Mouse (Mus musculus): Measurements from ENCODE around the gene Sdha. TPM values are rescaled to one million over a fixed set of nuclear protein-coding genes. Genes with fewer than 3 reads are reported as not detected.

The Sdha gene
- polyA plus RNA-seq, 1 experiment = 85.4 TPM

DNA sequence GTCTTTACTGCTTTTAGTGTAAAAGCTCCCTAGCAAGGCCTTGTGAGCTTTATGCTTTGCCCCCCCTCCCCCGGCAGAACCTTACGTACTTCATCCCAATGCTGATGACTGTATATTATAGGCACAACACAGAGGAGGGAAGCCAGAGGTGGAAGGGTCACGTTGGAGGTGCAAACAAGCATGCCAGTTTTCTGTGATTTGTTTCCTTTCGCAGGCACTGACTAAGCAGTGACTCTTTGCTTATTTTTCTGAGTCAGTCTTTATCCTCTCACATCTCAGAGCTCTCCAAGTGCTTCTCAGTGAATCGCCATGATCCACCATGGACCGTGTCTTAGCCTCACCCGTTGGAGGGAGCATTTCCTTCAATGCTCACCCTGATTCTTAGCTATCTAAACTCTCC, 53.7 kb downstream of the Sdha start:
- H3K4me3 ChIP-seq (replicated peaks; ENCODE audit: control insufficient read depth, low read depth, low read length) = no peak overlapping the region
- WGBS = 75% methylated on average over 7 of the region's 7 CpGs
- TF ChIP-seq POLR2A (IDR thresholded peaks at IDR 0.05; ENCODE audit: borderline replicate concordance, control insufficient read depth, low read depth, low read length) (no peak), CTCF (IDR thresholded peaks at IDR 0.05; ENCODE audit: control insufficient read depth, insufficient read depth, low read length) (no peak)

GRCm38 (mm10) chr13:74292167-74292566, 57.9 kb downstream of the Sdha start, which contains the start of gene Ahrr:
Ahrr (minus strand) TSS chr13:74292331.
- Histone ChIP-seq H3K4me1 (ENCODE audit: control insufficient read depth, insufficient read depth, low read length) (no peaks in the 10 kb centered on the region), H3K4me3 (replicated peaks; ENCODE audit: control insufficient read depth, low read depth, low read length) (no peak within 1 kb of the TSS), H3K27ac (ENCODE audit: control insufficient read depth, insufficient read depth, low read depth, low read length, poor library complexity) (no peak within 1 kb of the TSS)
- 3% methylated on average over 27 of the region's 27 CpGs for WGBS
- TF ChIP-seq CTCF (IDR thresholded peaks at IDR 0.05; ENCODE audit: control insufficient read depth, insufficient read depth, low read length) (0 out of 2 replicates have a peak, but pooled peaks have one; percentile 5), POLR2A (IDR thresholded peaks at IDR 0.05; ENCODE audit: borderline replicate concordance, control insufficient read depth, low read depth, low read length) (no peak)

More for the DNA sequence above, 53.7 kb downstream of the Sdha start:
- Histone ChIP-seq H3K4me1 (ENCODE audit: control insufficient read depth, insufficient read depth, low read length) (no peaks in the 10 kb centered on the region), H3K27ac (ENCODE audit: control insufficient read depth, insufficient read depth, low read depth, low read length, poor library complexity) (no peak overlapping the region)

DNA sequence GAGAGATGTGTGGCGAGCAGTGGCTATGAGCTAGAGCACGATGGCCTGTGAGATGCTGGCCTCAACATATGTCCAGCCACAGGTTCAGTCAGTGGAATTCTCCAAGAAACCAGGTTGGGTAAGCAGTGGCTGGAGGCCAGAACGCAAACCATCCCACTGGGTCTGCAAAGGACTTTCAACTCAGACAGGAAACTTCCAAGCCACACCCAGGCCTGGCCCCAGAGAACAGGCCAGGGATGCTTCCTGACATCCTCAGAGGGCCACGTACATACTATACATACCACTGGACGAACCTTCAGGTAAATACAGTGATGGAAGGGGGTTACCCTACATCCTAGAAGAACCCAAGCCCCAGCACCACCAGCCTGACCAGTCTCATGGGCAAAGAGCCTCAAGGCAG, 60.4 kb downstream of the Sdha start:
- H3K4me1 ChIP-seq (ENCODE audit: control insufficient read depth, insufficient read depth, low read length) = no peaks in the 10 kb centered on the region
- no peak overlapping the region for H3K27ac ChIP-seq (ENCODE audit: control insufficient read depth, insufficient read depth, low read depth, low read length, poor library complexity)
- 79% methylated on average over 5 of the region's 5 CpGs for WGBS
- H3K4me3 ChIP-seq (replicated peaks; ENCODE audit: control insufficient read depth, low read depth, low read length) = no peak overlapping the region
- TF ChIP-seq POLR2A (IDR thresholded peaks at IDR 0.05; ENCODE audit: borderline replicate concordance, control insufficient read depth, low read depth, low read length) (no peak), CTCF (IDR thresholded peaks at IDR 0.05; ENCODE audit: control insufficient read depth, insufficient read depth, low read length) (no peak)

DNA sequence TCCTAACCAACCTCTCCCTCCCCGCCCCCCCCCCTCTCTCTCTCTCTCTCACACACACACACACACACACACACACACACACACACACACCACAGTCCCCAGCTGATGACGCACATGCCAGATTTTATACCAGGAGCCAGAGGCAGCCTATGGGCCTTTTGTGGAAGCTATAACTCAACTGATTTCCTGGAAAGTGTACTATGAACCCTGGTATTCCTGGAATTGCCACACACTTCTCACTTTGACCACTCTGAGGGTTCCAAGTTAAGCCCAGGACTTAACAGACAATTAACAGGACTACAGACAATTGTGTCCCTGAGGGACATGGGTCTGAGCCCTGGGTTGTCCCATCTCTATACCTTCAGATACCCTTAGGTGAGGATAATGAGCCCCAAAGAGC, 67.8 kb downstream of the Sdha start:
- TF ChIP-seq CTCF (IDR thresholded peaks at IDR 0.05; ENCODE audit: control insufficient read depth, insufficient read depth, low read length) = no peak
- TF ChIP-seq POLR2A (IDR thresholded peaks at IDR 0.05; ENCODE audit: borderline replicate concordance, control insufficient read depth, low read depth, low read length) = no peak

GRCm38 (mm10) chr13:74275726-74276125, 74.4 kb downstream of the Sdha start:
- WGBS = 45% methylated on average over 4 of the region's 4 CpGs
- TF ChIP-seq CTCF (IDR thresholded peaks at IDR 0.05; ENCODE audit: control insufficient read depth, insufficient read depth, low read length) (no peak), POLR2A (IDR thresholded peaks at IDR 0.05; ENCODE audit: borderline replicate concordance, control insufficient read depth, low read depth, low read length) (no peak)
- Histone ChIP-seq H3K27ac (ENCODE audit: control insufficient read depth, insufficient read depth, low read depth, low read length, poor library complexity) (no peak overlapping the region), H3K4me1 (ENCODE audit: control insufficient read depth, insufficient read depth, low read length) (no peaks in the 10 kb centered on the region), H3K4me3 (replicated peaks; ENCODE audit: control insufficient read depth, low read depth, low read length) (no peak overlapping the region)

More for the DNA sequence above, 67.8 kb downstream of the Sdha start:
- Histone ChIP-seq H3K27ac (ENCODE audit: control insufficient read depth, insufficient read depth, low read depth, low read length, poor library complexity) (no peak overlapping the region), H3K4me3 (replicated peaks; ENCODE audit: control insufficient read depth, low read depth, low read length) (no peak overlapping the region), H3K4me1 (ENCODE audit: control insufficient read depth, insufficient read depth, low read length) (no peaks in the 10 kb centered on the region)
- 83% methylated on average over 1 of the region's 2 CpGs for WGBS

Other genes starting within 250 kb of the Sdha start
- not detected in 2 replicates for gene Slc9a3, start 228.8 kb downstream of the Sdha start, polyA plus RNA-seq (2011; ENCODE audit: insufficient read depth, insufficient read length, low replicate concordance, missing spikeins)
- gene Exoc3, start 141.5 kb downstream of the Sdha start, polyA plus RNA-seq (2011; ENCODE audit: insufficient read depth, insufficient read length, low replicate concordance, missing spikeins) = 40.2 and 44.8 TPM in 2 replicates
- not detected in 2 replicates for gene Ahrr, start 57.9 kb downstream of the Sdha start, polyA plus RNA-seq (2011; ENCODE audit: insufficient read depth, insufficient read length, low replicate concordance, missing spikeins)
- gene Pdcd6, start 32.7 kb downstream of the Sdha start, polyA plus RNA-seq (2011; ENCODE audit: insufficient read depth, insufficient read length, low replicate concordance, missing spikeins) = 36.0 and 45.3 TPM in 2 replicates
- gene Ccdc127, start within 50 bp of the Sdha start, polyA plus RNA-seq (2011; ENCODE audit: insufficient read depth, insufficient read length, low replicate concordance, missing spikeins) = 11.6 and 22.1 TPM in 2 replicates
- 0.36 TPM in 1 of 2 replicates, not detected in the other for gene Lrrc14b, start 13.7 kb upstream of the Sdha start, polyA plus RNA-seq (2011; ENCODE audit: insufficient read depth, insufficient read length, low replicate concordance, missing spikeins)
- gene Zfp72, start 40.6 kb upstream of the Sdha start, polyA plus RNA-seq (2011; ENCODE audit: insufficient read depth, insufficient read length, low replicate concordance, missing spikeins) = 0.40 and 0.72 TPM in 2 replicates
- gene Ftl1-ps1, start 49.4 kb upstream of the Sdha start, polyA plus RNA-seq (2011; ENCODE audit: insufficient read depth, insufficient read length, low replicate concordance, missing spikeins) = 295 and 726 TPM in 2 replicates
- 9.6 and 14.5 TPM in 2 replicates for gene Zfp825, start 143.7 kb upstream of the Sdha start, polyA plus RNA-seq (2011; ENCODE audit: insufficient read depth, insufficient read length, low replicate concordance, missing spikeins)